In the genomic region with DNA sequence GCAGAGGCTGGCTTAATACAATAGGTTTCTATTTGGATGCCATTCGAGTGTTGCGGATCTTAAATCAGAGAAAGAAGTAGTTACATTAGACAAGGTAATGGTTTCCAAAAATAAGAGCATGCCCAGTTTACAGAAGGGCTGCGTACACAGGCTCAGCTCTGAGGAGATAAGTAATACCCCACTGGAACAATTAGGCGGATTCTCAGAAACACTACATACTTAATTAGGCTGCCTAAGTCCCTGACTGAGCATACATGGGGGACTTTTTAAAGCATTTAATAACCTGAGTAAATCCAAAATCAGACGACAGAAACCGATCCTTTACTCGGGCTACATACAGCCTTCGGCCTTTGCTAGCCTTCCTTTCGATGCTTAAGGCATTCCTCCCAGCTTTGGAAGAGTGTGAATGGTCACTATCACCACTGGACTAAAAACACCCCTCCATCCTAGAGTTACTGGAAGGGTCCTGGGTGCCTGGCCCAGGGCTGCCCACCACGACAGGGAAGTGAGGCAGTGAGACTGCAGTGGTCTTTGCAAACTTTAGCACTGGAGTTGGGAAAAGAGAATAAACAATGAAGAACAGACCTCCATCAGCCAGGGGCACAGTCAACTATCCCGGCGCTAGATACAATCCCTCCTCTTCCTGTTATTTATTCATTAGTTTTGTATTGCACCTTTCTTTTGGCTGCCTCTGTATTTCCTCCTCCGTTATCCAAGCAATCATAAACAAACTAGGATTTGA, we compare ENCODE assay signal across 9 mouse cellular contexts. TPM values are rescaled to one million over a fixed set of nuclear protein-coding genes. Genes with fewer than 3 reads are reported as not detected.
DNase-seq lines count a peak whose midpoint lies in the region; ATAC-seq lines count a peak whose summit lies in the region.
"Had no signal": no experiment of that assay in that cellular context is flagged by ENCODE, and none has a peak within 500 bp of the region (broad histone marks: within the 10 kb centered on the region; RNA-seq: fewer than 3 reads in every experiment).

No protein-coding gene starts in this region.

- H3K4me1 ChIP-seq in heart, embryonic 14.5 days (ENCODE audit: control insufficient read depth in 2 of 2, insufficient read depth in 2 of 2, low read length in 2 of 2): peaks cover 10 to 16% of the 10 kb centered on the region in 2 experiments
- H3K4me1 ChIP-seq in embryonic facial prominence, embryonic 12.5 days: peaks cover 13% of the 10 kb centered on the region; the same call in 1 of the 2 replicates
- H3K4me1 ChIP-seq in hindbrain, embryonic 15.5 days (replicated peaks): peaks cover 35% of the 10 kb centered on the region

- no peak for ATAC-seq in heart, embryonic 14.5 days (ENCODE audit: insufficient number of reproducible peaks, insufficient read depth, low FRiP score, low read depth)
- ATAC-seq in embryonic facial prominence, embryonic 12.5 days (ENCODE audit: insufficient number of reproducible peaks, insufficient read depth, low FRiP score, low TSS enrichment): no peak
- ATAC-seq in hindbrain, embryonic 15.5 days (ENCODE audit: low FRiP score, low read depth): no peak
- ATAC-seq in megakaryocyte-erythroid progenitor cell, adult 5-6 weeks (replicated peaks; ENCODE audit: low FRiP score, low TSS enrichment, poor library complexity, severe bottlenecking): no peak

- DNase-seq in heart, postnatal 4 days: no peak
- peak; percentile 33 for DNase-seq in neural tube, embryonic 10.5 days (ENCODE audit: extremely low spot score, low spot score)
- DNase-seq in left cerebral cortex, postnatal 4 days: no peak
- no peak for DNase-seq in ovary, postnatal 14 days (ENCODE audit: low spot score)
- DNase-seq: kidney, postnatal 14 days had no signal

- no peaks in the 10 kb centered on the region for H3K9me3 ChIP-seq in heart, embryonic 14.5 days (ENCODE audit: control insufficient read depth, low read length)
- no peaks in the 10 kb centered on the region for H3K9me3 ChIP-seq in embryonic facial prominence, embryonic 12.5 days
- no peaks in the 10 kb centered on the region for H3K9me3 ChIP-seq in hindbrain, embryonic 15.5 days

- peak overlapping the region; percentile 44 to 95 for H3K27ac ChIP-seq in heart, embryonic 14.5 days (replicated peaks in 1 of 2; ENCODE audit: control insufficient read depth in 1 of 2, insufficient read depth in 1 of 2, low read depth in 2 of 2, low read length in 2 of 2)
- no peak overlapping the region for H3K27ac ChIP-seq in embryonic facial prominence, embryonic 12.5 days
- H3K27ac ChIP-seq in hindbrain, embryonic 15.5 days (replicated peaks): peak overlapping the region; percentile 93

- no peaks in the 10 kb centered on the region for H3K27me3 ChIP-seq in heart, embryonic 14.5 days (ENCODE audit: control insufficient read depth, insufficient read depth, low read length)
- peaks cover 6% of the 10 kb centered on the region; the same call in 1 of the 2 replicates for H3K27me3 ChIP-seq in embryonic facial prominence, embryonic 12.5 days
- H3K27me3 ChIP-seq in hindbrain, embryonic 15.5 days: no peaks in the 10 kb centered on the region

- H3K36me3 ChIP-seq in heart, embryonic 14.5 days (ENCODE audit: control insufficient read depth, insufficient read depth, low read length): no peaks in the 10 kb centered on the region
- H3K36me3 ChIP-seq in embryonic facial prominence, embryonic 12.5 days: no peaks in the 10 kb centered on the region
- no peaks in the 10 kb centered on the region for H3K36me3 ChIP-seq in hindbrain, embryonic 15.5 days

- 34% methylated on average over 13 of the region's 13 CpGs for WGBS in heart, embryonic 14.5 days
- 36% methylated on average over 13 of the region's 13 CpGs for WGBS in embryonic facial prominence, embryonic 12.5 days
- WGBS in hindbrain, embryonic 15.5 days: 9% methylated on average over 13 of the region's 13 CpGs

- intact Hi-C loops in left cerebral cortex, postnatal 4 days (cut with DNase I): loop anchor here (5.0 to 10.0 kb wide), 3 partner anchors 311 to 494 kb away; no protein-coding TSS in a partner anchor

- peak overlapping the region; percentile 62 for H3K4me2 ChIP-seq in heart, embryonic 14.5 days (ENCODE audit: low read length)
- peak overlapping the region; percentile 76 for H3K4me2 ChIP-seq in embryonic facial prominence, embryonic 12.5 days (replicated peaks)
- H3K4me2 ChIP-seq in hindbrain, embryonic 15.5 days: peak overlapping the region; percentile 80

- peak overlapping the region; percentile 98 for H3K9ac ChIP-seq in heart, embryonic 14.5 days (ENCODE audit: low read length)
- H3K9ac ChIP-seq in embryonic facial prominence, embryonic 12.5 days: peak overlapping the region; percentile 86
- peak overlapping the region; percentile 90 for H3K9ac ChIP-seq in hindbrain, embryonic 15.5 days

- H3K4me3 ChIP-seq in heart, embryonic 14.5 days (ENCODE audit: control insufficient read depth in 1 of 2, insufficient read depth in 1 of 2, low read depth in 1 of 2, low read length in 2 of 2): peak overlapping the region; percentile 92 to 95
- peak overlapping the region; percentile 72 for H3K4me3 ChIP-seq in embryonic facial prominence, embryonic 12.5 days
- peak overlapping the region; percentile 86 for H3K4me3 ChIP-seq in hindbrain, embryonic 15.5 days

RNA-seq across cellular contexts. Expression of gene Tox3, which starts 1.8 kb away (rescaled TPM):
- polyA plus RNA-seq in heart, embryonic 14.5 days (2014; fragmentation: Nextera tagmentation; extraction: Ambion mirVana): 28.5 and 29.0 TPM in 2 replicates
- 10 to 100 TPM; 24.3 to 25.1 TPM for total RNA-seq in heart, postnatal 4 days (2021)
- 13.8 and 18.3 TPM in 2 replicates for polyA plus RNA-seq in embryonic facial prominence, embryonic 12.5 days (2016; fragmentation: Nextera tagmentation; extraction: Ambion mirVana)
- polyA plus RNA-seq in hindbrain, embryonic 15.5 days (2015; fragmentation: Nextera tagmentation; extraction: Ambion mirVana): 28.0 and 29.4 TPM in 2 replicates
- total RNA-seq in left cerebral cortex, postnatal 4 days (2021): 10 to 100 TPM; 26.4 to 27.3 TPM
- total RNA-seq in megakaryocyte-erythroid progenitor cell, adult 5-6 weeks (2014; fragmentation: Nextera tagmentation): not detected in 2 replicates
- not detected in 2 replicates for total RNA-seq in megakaryocyte-erythroid progenitor cell, adult 5-6 weeks (2017)

Comparison
In these comparisons a context has a peak if more than half of its experiments do, and no peak if none do; other contexts are left out.
1. RNA of gene Tox3, which starts 1.8 kb away (total RNA-seq): 26.4 to 27.3 TPM in left cerebral cortex, postnatal 4 days and 24.3 to 25.1 TPM in heart, postnatal 4 days; not detected in megakaryocyte-erythroid progenitor cell, adult 5-6 weeks; every median in the first group is over 10 times any median in the second.
2. Peak in every context shown above with its lines, with median percentiles within 50 percentile points of each other: H3K4me2 ChIP-seq, H3K4me3 ChIP-seq and H3K9ac ChIP-seq.